Mouse (Mus musculus) kidney, adult 2 months (tissue): ENCODE measurements at regions not wholly inside any gene's neighbourhood (a gene's known extent, or its start where the extent isn't known, plus 50 kb on each side); places are given as distances from the start of the nearest gene placed in this dataset.

Experiments used
- CTCF ChIP-seq: fragments of 200-500 bp; conservative IDR thresholded peaks from 2 replicates; pipeline ENCODE4 v1.5.1; 2011; ENCODE audit warnings: low read depth, mild to moderate bottlenecking, control low read depth, low read length, moderate library complexity, mixed read lengths; ENCODE audit not compliant: insufficient read depth, insufficient read length
- POLR2A ChIP-seq: fragments of 200-500 bp; IDR thresholded peaks from one replicate; pipeline ENCODE4 v1.6.1; 2011; ENCODE audit warnings: low read depth, low read length, control low read depth

- no peak for TF ChIP-seq CTCF
- no peak for TF ChIP-seq POLR2A
Observed at GRCm38 (mm10) chr12:115887976-115888375, 159.5 kb upstream of the Zfp386 start.
